In the genomic region with DNA sequence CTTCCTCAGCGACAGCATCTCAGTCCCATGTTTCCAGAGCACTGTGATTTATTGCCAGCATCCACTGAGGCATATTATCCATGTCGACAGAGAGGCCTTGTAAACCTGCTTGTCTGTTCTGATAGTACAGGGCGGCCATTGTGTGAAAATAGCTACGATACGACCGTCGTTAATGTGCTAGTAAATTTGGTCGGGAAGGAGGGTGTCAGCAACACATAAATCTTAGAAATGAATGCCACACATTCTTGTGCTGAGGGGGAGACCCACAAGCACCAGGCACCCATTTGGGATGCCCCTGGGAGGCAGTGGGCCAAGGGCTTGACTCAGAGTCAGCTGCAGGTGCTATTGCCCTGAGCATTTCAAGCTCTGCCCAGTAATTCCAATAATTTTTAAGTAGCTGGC, we compare ENCODE assay signal across 17 mouse cellular contexts. TPM values are rescaled to one million over a fixed set of nuclear protein-coding genes. Genes with fewer than 3 reads are reported as not detected.
DNase-seq lines count a peak whose midpoint lies in the region; ATAC-seq and TF ChIP-seq lines count a peak whose summit lies in the region.
"Had no signal": no experiment of that assay in that cellular context is flagged by ENCODE, and none has a peak within 500 bp of the region (broad histone marks: within the 10 kb centered on the region; RNA-seq: fewer than 3 reads in every experiment).

No protein-coding gene starts in this region.

- ATAC-seq in lung, postnatal 0 days = no peak
- no peak; the same call in 1 of the 2 replicates for ATAC-seq in kidney, postnatal 0 days (replicated peaks; ENCODE audit: low FRiP score, low read depth)
- ATAC-seq in liver, postnatal 0 days = no peak
- ATAC-seq: intestine, embryonic 16.5 days had no signal

- H3K9me3 ChIP-seq in lung, postnatal 0 days (ENCODE audit: low read length) = no peaks in the 10 kb centered on the region
- no peaks in the 10 kb centered on the region for H3K9me3 ChIP-seq in kidney, postnatal 0 days (replicated peaks; ENCODE audit: low read length)
- no peaks in the 10 kb centered on the region for H3K9me3 ChIP-seq in liver, postnatal 0 days (ENCODE audit: low read length)
- H3K9me3 ChIP-seq: embryonic facial prominence, embryonic 10.5 days; megakaryocyte, embryonic 14.5 days had no signal

- H3K4me3 ChIP-seq in lung, postnatal 0 days (ENCODE audit: low read depth, low read length) = no peak overlapping the region
- H3K4me3 ChIP-seq in kidney, postnatal 0 days (replicated peaks; ENCODE audit: low read depth, low read length) = no peak overlapping the region
- H3K4me3 ChIP-seq in liver, postnatal 0 days (ENCODE audit: low read depth, low read length) = no peak overlapping the region
- H3K4me3 ChIP-seq: embryonic facial prominence, embryonic 10.5 days; left cerebral cortex, adult 2 months; megakaryocyte, embryonic 14.5 days had no signal

- 70% methylated on average over 8 of the region's 8 CpGs for WGBS in lung, postnatal 0 days
- WGBS in kidney, postnatal 0 days = 12% methylated on average over 8 of the region's 8 CpGs
- 73% methylated on average over 8 of the region's 8 CpGs for WGBS in liver, postnatal 0 days (ENCODE audit: insufficient replicate concordance)

- DNase-seq in lung, adult 18-20 months = peak; percentile 28 to 38
- no peak for DNase-seq in lung, postnatal 0 days (ENCODE audit: low spot score)
- DNase-seq in embryo, embryonic 10.5 days (ENCODE audit: low spot score) = peak; percentile 12
- DNase-seq in kidney, postnatal 0 days (ENCODE audit: low spot score) = peak; percentile 44
- DNase-seq in mesoderm, embryonic 11.5 days (ENCODE audit: low read depth, low spot score) = peak; percentile 76
- DNase-seq in thymus, postnatal 0 days (ENCODE audit: low spot score) = no peak
- no peak for DNase-seq in layer of hippocampus, postnatal 14 days (ENCODE audit: low spot score in 2 of 2)
- DNase-seq in liver, postnatal 0 days = no peak
- DNase-seq: cerebellum, adult 2 months; heart, adult 11 months; thymus, adult 18-20 months had no signal

- TF ChIP-seq EP300 in lung, postnatal 0 days (IDR thresholded peaks at IDR 0.05) = no peak
- TF ChIP-seq EP300 in liver, postnatal 0 days (IDR thresholded peaks at IDR 0.05; ENCODE audit: low read depth) = no peak

- no peak overlapping the region for H3K9ac ChIP-seq in lung, postnatal 0 days (replicated peaks; ENCODE audit: low read depth)
- H3K9ac ChIP-seq in kidney, postnatal 0 days (ENCODE audit: low read depth, low read length) = no peak overlapping the region
- H3K9ac ChIP-seq in liver, postnatal 0 days (replicated peaks) = no peak overlapping the region
- H3K9ac ChIP-seq: liver, embryonic 14.5 days had no signal

- H3K4me2 ChIP-seq in lung, postnatal 0 days (replicated peaks; ENCODE audit: low read depth, low read length) = no peak overlapping the region
- no peak overlapping the region for H3K4me2 ChIP-seq in kidney, postnatal 0 days (ENCODE audit: low read length)
- no peak overlapping the region for H3K4me2 ChIP-seq in liver, postnatal 0 days (ENCODE audit: low read depth, low read length)

- no peak overlapping the region for H3K27ac ChIP-seq in lung, postnatal 0 days (ENCODE audit: low read length)
- H3K27ac ChIP-seq in kidney, postnatal 0 days = no peak overlapping the region
- no peak overlapping the region for H3K27ac ChIP-seq in liver, postnatal 0 days (ENCODE audit: low read depth)
- H3K27ac ChIP-seq: embryonic facial prominence, embryonic 10.5 days; left cerebral cortex, adult 2 months; liver, embryonic 14.5 days had no signal

- TF ChIP-seq CTCF in lung, postnatal 0 days (IDR thresholded peaks at IDR 0.05) = no peak
- no peak for TF ChIP-seq CTCF in kidney, postnatal 0 days (IDR thresholded peaks at IDR 0.05; ENCODE audit: low read depth)
- TF ChIP-seq CTCF in liver, postnatal 0 days (IDR thresholded peaks at IDR 0.05; ENCODE audit: low read depth) = no peak

- no peaks in the 10 kb centered on the region for H3K4me1 ChIP-seq in lung, postnatal 0 days (ENCODE audit: insufficient read depth, low read depth, low read length)
- no peaks in the 10 kb centered on the region; the same call in 1 of the 2 replicates for H3K4me1 ChIP-seq in kidney, postnatal 0 days (replicated peaks; ENCODE audit: insufficient read depth, low read length)
- no peaks in the 10 kb centered on the region for H3K4me1 ChIP-seq in liver, postnatal 0 days (ENCODE audit: insufficient read depth)
- H3K4me1 ChIP-seq: embryonic facial prominence, embryonic 10.5 days; megakaryocyte, embryonic 14.5 days had no signal

- H3K27me3 ChIP-seq in lung, postnatal 0 days (replicated peaks; ENCODE audit: insufficient read depth, low read length) = no peaks in the 10 kb centered on the region
- H3K27me3 ChIP-seq in kidney, postnatal 0 days (ENCODE audit: insufficient read depth, low read length) = no peaks in the 10 kb centered on the region
- H3K27me3 ChIP-seq in liver, postnatal 0 days (ENCODE audit: insufficient read depth, low read length) = no peaks in the 10 kb centered on the region

- H3K36me3 ChIP-seq in lung, postnatal 0 days (ENCODE audit: insufficient read depth, low read length) = no peaks in the 10 kb centered on the region
- H3K36me3 ChIP-seq in kidney, postnatal 0 days (ENCODE audit: insufficient read depth, low read length) = no peaks in the 10 kb centered on the region
- H3K36me3 ChIP-seq in liver, postnatal 0 days (replicated peaks; ENCODE audit: insufficient read depth, low read length) = no peaks in the 10 kb centered on the region
- H3K36me3 ChIP-seq: embryonic facial prominence, embryonic 10.5 days had no signal

RNA-seq across cellular contexts. Expression of a gene that starts 6.4 kb away (rescaled TPM):
- polyA plus RNA-seq in lung, postnatal 0 days (2015; fragmentation: Nextera tagmentation; extraction: Ambion mirVana) = not detected in 2 replicates
- polyA plus RNA-seq in kidney, postnatal 0 days (2015; fragmentation: Nextera tagmentation; extraction: Ambion mirVana) = not detected in 2 replicates
- 0.12 TPM in 1 of 2 replicates, not detected in the other for polyA plus RNA-seq in thymus, postnatal 0 days (2015; fragmentation: Nextera tagmentation; extraction: Ambion mirVana)
- total RNA-seq in layer of hippocampus, postnatal 14 days (2021) = not detected
- not detected in 2 replicates for polyA plus RNA-seq in liver, postnatal 0 days (2015; fragmentation: Nextera tagmentation; extraction: Ambion mirVana)
- total RNA-seq: left cerebral cortex, adult 2 months had no signal
- polyA plus RNA-seq: cerebellum, adult 2 months; embryonic facial prominence, embryonic 10.5 days; heart, postnatal 0 days; intestine, embryonic 16.5 days; liver, embryonic 14.5 days had no signal

Comparison
In these comparisons a context has a peak if more than half of its experiments do, and no peak if none do; other contexts are left out.
1. DNase-seq: peak in lung, adult 18-20 months (2 of 2), embryo, embryonic 10.5 days (single experiment), kidney, postnatal 0 days (single experiment) and mesoderm, embryonic 11.5 days (single experiment); none in lung, postnatal 0 days (single experiment), thymus, postnatal 0 days (single experiment), layer of hippocampus, postnatal 14 days (0 of 2) and liver, postnatal 0 days (single experiment).